Mouse (Mus musculus) stomach, embryonic 14.5 days (tissue): ENCODE results near the gene Cyp4a29. TPM values are rescaled to one million over a fixed set of nuclear protein-coding genes. Genes with fewer than 3 reads are reported as not detected.
"Not testable (repeated sequence)": the region's sequence is repeated elsewhere in the genome, so short reads cannot be mapped to it uniquely, and the experiment has no call there.

Experiments used
- ATAC-seq: fragments of 200-750 bp; cut with Nextera tagmentation; 2 replicates; pipeline ENCODE4 v1.8.0; 2017; ENCODE audit warnings: low read depth, moderate TSS enrichment; ENCODE audit not compliant: insufficient number of reproducible peaks, insufficient read depth, low FRiP score
- H3K27ac ChIP-seq: fragments of 300-500 bp; sonication (generic); 2 replicates; pipeline ENCODE4 v1.5.1; 2014; ENCODE audit warnings: mild to moderate bottlenecking, low read length, moderate library complexity, mixed read lengths
- H3K27me3 ChIP-seq: fragments of 300-500 bp; sonication (generic); 2 replicates; pipeline ENCODE4 v1.6.1; 2014; ENCODE audit warnings: low read length, control low read depth, mixed read lengths; ENCODE audit not compliant: control insufficient read depth, insufficient read depth
- H3K36me3 ChIP-seq: fragments of 300-500 bp; sonication (generic); 2 replicates; pipeline ENCODE4 v1.6.1; 2014; ENCODE audit warnings: mild to moderate bottlenecking, control low read depth, low read length, moderate library complexity, mixed read lengths; ENCODE audit not compliant: control insufficient read depth, insufficient read depth
- H3K4me1 ChIP-seq: fragments of 300-500 bp; sonication (generic); 2 replicates; pipeline ENCODE4 v1.6.1; 2014; ENCODE audit warnings: low read length, control low read depth, mixed read lengths; ENCODE audit not compliant: control insufficient read depth, insufficient read depth
- H3K4me2 ChIP-seq: fragments of 300-500 bp; sonication (generic); replicated peaks from 2 replicates; pipeline ENCODE4 v1.6.1; 2014; ENCODE audit warnings: low read depth, low read length, control low read depth
- H3K4me3 ChIP-seq: fragments of 300-500 bp; sonication (generic); 2 replicates; pipeline ENCODE4 v1.5.1; 2014; ENCODE audit warnings: low read depth, low read length, control low read depth
- H3K9ac ChIP-seq: fragments of 300-500 bp; sonication (generic); replicated peaks from 2 replicates; pipeline ENCODE4 v1.6.1; 2014; ENCODE audit warnings: low read depth, mild to moderate bottlenecking, control low read depth, low read length, moderate library complexity, mixed read lengths
- H3K9me3 ChIP-seq: fragments of 300-500 bp; sonication (generic); 2 replicates; pipeline ENCODE4 v1.6.1; 2016; ENCODE audit warnings: low read depth, low read length, control low read depth; ENCODE audit not compliant: control insufficient read depth
- polyA plus RNA-seq: library from polyadenylated mRNA; unstranded; fragments of >200 nt; fragmentation: Nextera tagmentation; extraction: Ambion mirVana; gene quantifications from 2 replicates; pipeline ENCODE4 v1.2.1, GENCODE M21; 2014

The Cyp4a29 gene
- polyA plus RNA-seq, 1 experiment from 2014 or later, result not detected

- H3K4me3 ChIP-seq, H3K9ac ChIP-seq, H3K9me3 ChIP-seq, H3K27me3 ChIP-seq, H3K4me1 ChIP-seq, H3K27ac ChIP-seq, H3K36me3 ChIP-seq, ATAC-seq, H3K4me2 ChIP-seq: not testable (repeated sequence)
Observed at GRCm38 (mm10) chr4:115298746-115299145, 56.9 kb downstream of the Cyp4a29 start, which contains the start of gene Cyp4a12a. Cyp4a12a (plus strand) TSS chr4:115299046.

Other genes with a start within 250 kb of the Cyp4a29 start
- gene Stil, start 241.9 kb upstream of the Cyp4a29 start, polyA plus RNA-seq, result 16.2 and 21.9 TPM in 2 replicates
- gene Tal1, start 185.7 kb upstream of the Cyp4a29 start, polyA plus RNA-seq, result 0.55 and 0.97 TPM in 2 replicates
- gene Pdzk1ip1, start 153.4 kb upstream of the Cyp4a29 start, polyA plus RNA-seq, result 42.3 and 43.8 TPM in 2 replicates
- 0.54 and 1.4 TPM in 2 replicates for gene Cyp4x1, start 107.8 kb upstream of the Cyp4a29 start, polyA plus RNA-seq
- not detected in 2 replicates for gene Cyp4a12a, start 57.0 kb downstream of the Cyp4a29 start, polyA plus RNA-seq
- not detected in 2 replicates for gene Cyp4a12b, start 169.5 kb downstream of the Cyp4a29 start, polyA plus RNA-seq
- not detected in 2 replicates for gene Cyp4a30b, start 210.5 kb downstream of the Cyp4a29 start, polyA plus RNA-seq